Mouse (Mus musculus): ENCODE measurements around the gene Eef1e1. TPM values are rescaled to one million over a fixed set of nuclear protein-coding genes. Genes with fewer than 3 reads are reported as not detected.

Gene Eef1e1
- total and polyA plus RNA-seq, 3 experiments: 194 to 218 TPM; not detected in 1

- no peak; the same call in 1 of the 2 replicates for TF ChIP-seq HCFC1 (IDR thresholded peaks at IDR 0.05; ENCODE audit: low read depth, low read length)
- TF ChIP-seq BHLHE40 (IDR thresholded peaks at IDR 0.05; ENCODE audit: borderline replicate concordance, low read depth, low read length): no peak; the same call in 1 of the 2 replicates
- no peak for TF ChIP-seq POLR2AphosphoS5 (IDR thresholded peaks at IDR 0.05; ENCODE audit: borderline replicate concordance, low read depth, low read length)
- TF ChIP-seq NRF1 (IDR thresholded peaks at IDR 0.05; ENCODE audit: insufficient read depth, low read depth, low read length, poor library complexity, severe bottlenecking): no peak
- no peak; the same call in 1 of the 2 replicates for TF ChIP-seq SIN3A (IDR thresholded peaks at IDR 0.05; ENCODE audit: low read length)
- TF ChIP-seq CTCF (IDR thresholded peaks at IDR 0.05 in 2 of 3, conservative IDR thresholded peaks at IDR 0.05 in 1 of 3; ENCODE audit: control insufficient read depth in 1 of 3, insufficient read depth in 1 of 3, low read depth in 2 of 3, low read length in 3 of 3, poor library complexity in 1 of 3, severe bottlenecking in 1 of 3): no peak
- TF ChIP-seq POLR2A (IDR thresholded peaks at IDR 0.05; ENCODE audit: control insufficient read depth in 1 of 2, insufficient read depth in 1 of 2, low read depth in 1 of 2, low read length in 2 of 2, poor library complexity in 1 of 2): no peak; a peak in 1 of 4 replicates
- TF ChIP-seq TCF12 (IDR thresholded peaks at IDR 0.05; ENCODE audit: low read depth, low read length): peak; percentile 78
- no peak for TF ChIP-seq ZKSCAN1 (IDR thresholded peaks at IDR 0.05; ENCODE audit: low read depth, low read length)
- no peak for TF ChIP-seq ZNF384 (IDR thresholded peaks at IDR 0.05; ENCODE audit: low read depth, low read length)
- peak; percentile 43 to 60; a peak in 3 of 4 replicates for TF ChIP-seq EP300 (IDR thresholded peaks at IDR 0.05; ENCODE audit: low read depth in 1 of 2, low read length in 2 of 2)
- no peak for TF ChIP-seq MYB (IDR thresholded peaks at IDR 0.05; ENCODE audit: low read depth, low read length)
- no peak for TF ChIP-seq USF1 (IDR thresholded peaks at IDR 0.05; ENCODE audit: low read depth, low read length)
- TF ChIP-seq JUND (IDR thresholded peaks at IDR 0.05; ENCODE audit: low read depth, low read length): no peak
- no peak; the same call in 1 of the 2 replicates for TF ChIP-seq ELF1 (IDR thresholded peaks at IDR 0.05; ENCODE audit: low read depth, low read length)
- TF ChIP-seq NELFE (IDR thresholded peaks at IDR 0.05; ENCODE audit: low read depth, low read length): peak; percentile 10; the same call in 1 of the 2 replicates
- no peak for TF ChIP-seq TAL1 (IDR thresholded peaks at IDR 0.05; ENCODE audit: low read length)
- no peak for TF ChIP-seq RAD21 (IDR thresholded peaks at IDR 0.05; ENCODE audit: low read depth, low read length)
Measured at GRCm38 (mm10) chr13:38633287-38634000, 25.4 kb downstream of the Eef1e1 start (continued).

DNA sequence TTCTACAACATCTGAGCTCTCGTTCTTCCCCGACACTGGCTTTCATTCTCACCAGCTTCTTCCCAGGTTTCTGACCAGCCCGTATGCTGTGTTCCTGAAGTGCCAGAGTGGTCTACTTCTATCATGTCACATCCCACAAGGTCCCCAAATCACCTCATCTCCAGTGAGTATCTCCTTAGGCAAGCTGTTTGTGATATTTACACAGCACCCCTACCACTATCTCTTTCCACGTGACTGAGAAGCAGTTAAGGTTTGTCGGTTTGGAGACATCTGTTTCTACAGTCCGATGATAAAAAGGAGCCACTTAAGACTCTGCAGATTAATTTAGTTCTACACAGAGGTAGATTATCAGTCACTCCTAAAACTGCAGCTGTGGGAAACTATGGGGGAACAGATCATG is 26.3 kb downstream of the Eef1e1 start:
- Histone ChIP-seq H3K9me3 (replicated peaks; ENCODE audit: insufficient read depth, low read length) (no peaks in the 10 kb centered on the region), H3K4me3 (ENCODE audit: control insufficient read depth in 1 of 2, insufficient read depth in 1 of 2, low read depth in 2 of 2, low read length in 2 of 2) (peak overlapping the region; percentile 4 to 24; a peak in 3 of 4 replicates), H3K9ac (ENCODE audit: control insufficient read depth, low read depth, low read length, poor library complexity, severe bottlenecking) (peak overlapping the region; percentile 33), H3K27ac (ENCODE audit: control insufficient read depth, low read depth, low read length) (peak overlapping the region; percentile 84), H3K79me2 (ENCODE audit: control insufficient read depth, insufficient read depth, low read length, poor library complexity) (no peaks in the 10 kb centered on the region; the same call in 1 of the 2 replicates), H3K36me3 (ENCODE audit: control insufficient read depth in 1 of 2, insufficient read depth in 2 of 2, low read length in 2 of 2) (peaks cover 0 to 20% of the 10 kb centered on the region in 2 experiments; a peak in 3 of 4 replicates), H3K4me1 (ENCODE audit: control insufficient read depth in 1 of 2, insufficient read depth in 2 of 2, low read length in 2 of 2) (peaks cover 10 to 17% of the 10 kb centered on the region in 2 experiments), H3K27me3 (ENCODE audit: control insufficient read depth in 1 of 2, insufficient read depth in 2 of 2, low read length in 2 of 2) (no peaks in the 10 kb centered on the region)
- peak; percentile 89 for DNase-seq (ENCODE audit: low read depth, low spot score)
- TF ChIP-seq ZC3H11A (IDR thresholded peaks at IDR 0.05; ENCODE audit: low read depth, low read length) (no peak), ZKSCAN1 (IDR thresholded peaks at IDR 0.05; ENCODE audit: low read depth, low read length) (no peak), ELF1 (IDR thresholded peaks at IDR 0.05; ENCODE audit: low read depth, low read length) (no peak), MAFK (IDR thresholded peaks at IDR 0.05; ENCODE audit: borderline replicate concordance, low read depth, low read length) (peak; percentile 84), UBTF (IDR thresholded peaks at IDR 0.05; ENCODE audit: borderline replicate concordance, insufficient read depth, low read depth, low read length) (no peak), EP300 (IDR thresholded peaks at IDR 0.05; ENCODE audit: low read depth in 1 of 2, low read length in 2 of 2) (peak; percentile 99 to 100), ETS1 (IDR thresholded peaks at IDR 0.05; ENCODE audit: low read depth, low read length) (peak; percentile 99), BHLHE40 (IDR thresholded peaks at IDR 0.05; ENCODE audit: borderline replicate concordance, low read depth, low read length) (peak; percentile 99), ZMIZ1 (IDR thresholded peaks at IDR 0.05; ENCODE audit: low read depth, low read length) (peak; percentile 52; the same call in 1 of the 2 replicates), NRF1 (IDR thresholded peaks at IDR 0.05; ENCODE audit: insufficient read depth, low read depth, low read length, poor library complexity, severe bottlenecking) (no peak), RAD21 (IDR thresholded peaks at IDR 0.05; ENCODE audit: low read depth, low read length) (no peak), HCFC1 (IDR thresholded peaks at IDR 0.05; ENCODE audit: low read depth, low read length) (peak; percentile 52; the same call in 1 of the 2 replicates), CHD2 (IDR thresholded peaks at IDR 0.05; ENCODE audit: low read length) (peak; percentile 49; the same call in 1 of the 2 replicates), GATA1 (IDR thresholded peaks at IDR 0.05; ENCODE audit: low read depth, low read length) (peak; percentile 99), TAL1 (IDR thresholded peaks at IDR 0.05; ENCODE audit: low read length) (peak; percentile 94), MXI1 (IDR thresholded peaks at IDR 0.05; ENCODE audit: low read depth, low read length) (peak; percentile 82), SIN3A (IDR thresholded peaks at IDR 0.05; ENCODE audit: low read length) (peak; percentile 99), TBP (IDR thresholded peaks at IDR 0.05; ENCODE audit: low read depth, low read length) (peak; percentile 50), E2F4 (IDR thresholded peaks at IDR 0.05; ENCODE audit: borderline replicate concordance, low read depth, low read length) (no peak), MEF2A (IDR thresholded peaks at IDR 0.05; ENCODE audit: extremely low read depth, insufficient replicate concordance, low read depth, low read length, poor library complexity, severe bottlenecking) (no peak; the same call in 1 of the 2 replicates), GABPA (IDR thresholded peaks at IDR 0.05; ENCODE audit: low read depth, low read length) (no peak), CTCF (IDR thresholded peaks at IDR 0.05 in 2 of 3, conservative IDR thresholded peaks at IDR 0.05 in 1 of 3; ENCODE audit: control insufficient read depth in 1 of 3, insufficient read depth in 1 of 3, low read depth in 2 of 3, low read length in 3 of 3, poor library complexity in 1 of 3, severe bottlenecking in 1 of 3) (no peak), TCF12 (IDR thresholded peaks at IDR 0.05; ENCODE audit: low read depth, low read length) (peak; percentile 100)
